Mouse (Mus musculus): ENCODE results near the gene 4930455H04Rik.

DNA sequence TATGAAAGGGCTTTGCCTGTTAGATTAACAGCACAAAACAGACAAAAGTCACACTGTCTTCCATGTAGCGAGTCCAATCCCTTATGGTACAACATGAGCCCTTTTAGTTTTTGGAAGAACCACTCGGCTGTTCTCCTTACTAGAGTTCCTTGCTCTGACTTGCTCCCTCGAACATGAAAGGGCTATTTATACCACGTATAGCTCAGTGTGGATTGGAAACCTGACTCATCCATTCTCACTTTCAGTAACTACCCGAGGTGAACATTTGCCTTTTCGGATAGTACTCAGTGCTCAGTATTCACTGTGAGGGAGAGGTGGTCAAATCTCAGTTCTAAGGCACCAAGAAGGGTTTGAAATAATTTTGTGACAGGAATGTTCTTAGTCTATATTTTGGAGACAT, 35.3 kb downstream of the 4930455H04Rik start:
- TF ChIP-seq GATA1 (IDR thresholded peaks at IDR 0.05; ENCODE audit: borderline replicate concordance, low read length): no peak
- TF ChIP-seq FLI1 (IDR thresholded peaks at IDR 0.05; ENCODE audit: low read length): no peak
